Mouse (Mus musculus) cerebellum, postnatal 14 days (tissue): ENCODE measurements around the gene Lrrc1.

Experiments used
- DNase-seq, 2 experiments: peaks; one replicate each; pipeline ENCODE4 v3.0.0; 2021; ENCODE audit warnings: mixed read lengths in 2 of 2

Gene Lrrc1

DNA sequence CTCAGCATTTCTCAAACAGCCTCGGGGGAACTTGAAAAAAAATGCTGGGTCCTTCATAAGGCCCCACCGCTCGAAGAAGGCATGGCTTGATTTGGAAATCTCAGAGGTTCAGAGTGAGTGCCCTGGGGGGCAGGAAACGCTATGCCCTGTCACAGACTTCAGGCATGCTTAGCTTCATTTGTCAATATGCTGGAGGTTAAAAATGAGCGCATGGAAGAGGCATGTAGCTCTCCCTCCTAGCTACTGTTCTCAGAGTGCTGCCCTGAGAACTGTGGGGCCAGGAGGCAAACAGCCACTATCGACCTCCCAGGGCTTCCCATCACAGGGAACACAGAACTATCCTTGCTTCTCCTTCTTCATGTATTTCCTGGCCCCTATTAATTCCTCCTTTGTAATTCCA is 47.5 kb downstream of the Lrrc1 start:
- no peak for DNase-seq

DNA sequence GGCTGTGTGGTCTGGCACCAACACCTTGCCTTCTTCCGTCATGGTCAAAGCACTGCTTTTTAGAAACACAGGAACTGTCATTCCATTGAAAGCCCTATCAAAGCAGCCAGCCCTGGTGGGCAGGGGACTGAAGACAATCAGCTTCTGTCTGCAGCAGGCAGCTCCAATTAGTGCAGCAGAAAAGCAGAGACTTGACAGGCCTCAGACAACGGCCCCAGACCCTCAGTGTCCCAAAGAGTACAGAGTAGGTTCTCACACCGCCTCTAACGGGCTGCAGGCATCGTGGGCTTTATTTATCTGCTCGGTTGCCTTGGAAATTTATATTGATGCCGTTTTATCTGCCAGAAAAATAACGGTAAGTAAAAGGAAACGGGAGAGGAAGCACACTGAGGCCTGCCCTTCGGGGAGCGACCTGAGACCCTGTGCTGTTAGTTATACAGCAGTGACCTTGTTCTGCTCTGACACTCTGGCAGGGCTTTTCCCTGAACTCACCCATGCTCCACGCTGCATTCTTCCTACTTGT is 48.1 kb downstream of the Lrrc1 start:
- no peak for DNase-seq

- no peak for DNase-seq
These were observed 50.4 kb downstream of the Lrrc1 start for GRCm38 (mm10) chr9:77494307-77494706.

DNA sequence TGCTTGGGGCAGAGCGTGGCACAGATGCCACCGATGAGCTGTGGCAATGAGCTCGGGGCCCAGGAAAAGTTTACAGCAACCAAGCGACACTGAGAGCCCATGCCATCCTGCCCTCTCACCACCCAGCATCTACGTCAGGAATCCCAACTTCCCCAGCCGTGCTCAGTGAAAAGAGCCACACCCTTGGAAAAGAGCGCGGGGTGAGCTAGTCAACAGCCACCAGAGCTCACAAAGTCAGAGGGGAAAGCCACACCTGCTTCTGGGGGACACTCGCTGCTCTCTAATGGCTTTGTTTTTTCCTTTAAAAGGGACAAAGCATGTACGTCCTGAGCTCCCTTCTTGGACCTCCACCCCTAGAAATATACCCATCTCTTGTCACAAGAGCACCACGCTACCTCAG is 56.1 kb downstream of the Lrrc1 start:
- DNase-seq = no peak

DNA sequence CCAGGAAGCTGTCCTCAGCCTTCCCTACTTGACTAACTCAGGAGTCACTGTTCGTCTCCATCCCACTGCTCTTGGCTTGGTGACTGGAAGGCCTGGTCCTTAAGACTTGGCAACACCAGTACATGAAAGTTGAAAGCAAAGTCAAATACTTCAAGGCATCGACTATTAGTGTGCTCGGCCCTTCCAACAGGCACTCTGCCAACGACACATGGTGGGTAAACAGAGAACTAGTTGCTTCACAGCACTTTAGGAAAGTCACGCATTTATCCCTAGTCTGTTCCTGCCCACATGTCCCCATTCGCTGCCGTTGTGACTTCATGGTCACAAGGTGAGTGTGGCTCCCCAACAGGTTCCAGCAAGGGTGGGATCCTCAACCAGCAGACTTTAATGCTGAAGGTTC is 57.2 kb downstream of the Lrrc1 start:
- DNase-seq = no peak

DNA sequence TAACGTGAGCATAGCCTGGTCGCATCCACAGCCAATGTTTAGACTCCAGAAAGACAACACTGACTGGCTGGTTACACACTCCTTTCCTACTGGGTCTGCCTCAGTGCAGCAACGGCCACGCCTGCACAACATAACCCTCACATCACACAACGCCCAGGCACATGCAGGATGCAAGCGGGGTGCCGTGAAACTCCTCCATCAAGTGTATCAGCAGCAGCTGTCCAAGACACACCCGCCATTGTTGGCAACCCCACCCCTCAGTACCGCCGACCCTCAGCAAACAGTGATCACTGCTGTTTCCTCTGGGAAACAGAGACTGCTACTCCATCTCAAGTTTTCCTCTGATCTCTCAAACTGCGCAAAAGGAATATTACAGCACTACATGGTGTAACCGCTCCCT is 58.8 kb downstream of the Lrrc1 start:
- DNase-seq = no peak

DNA sequence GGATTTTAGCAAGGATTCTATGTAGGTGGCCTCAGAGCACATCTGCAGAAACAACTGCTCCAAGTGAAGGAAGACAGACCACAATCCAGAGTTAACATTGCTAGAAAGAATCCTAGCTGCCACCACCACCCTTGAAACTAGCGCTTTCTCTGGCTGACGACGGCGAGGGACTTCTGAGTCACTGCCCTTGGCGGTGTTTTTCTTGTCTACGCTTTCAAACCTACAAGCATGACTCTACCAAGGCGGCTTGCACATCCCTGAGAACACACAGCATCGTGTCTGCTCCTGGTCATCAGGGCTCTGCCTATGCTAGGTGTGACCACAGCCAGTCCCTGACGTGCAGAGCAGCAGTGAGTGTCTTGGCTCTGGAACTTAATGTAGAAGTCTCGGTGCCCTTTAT is 59.9 kb downstream of the Lrrc1 start:
- no peak for DNase-seq

DNA sequence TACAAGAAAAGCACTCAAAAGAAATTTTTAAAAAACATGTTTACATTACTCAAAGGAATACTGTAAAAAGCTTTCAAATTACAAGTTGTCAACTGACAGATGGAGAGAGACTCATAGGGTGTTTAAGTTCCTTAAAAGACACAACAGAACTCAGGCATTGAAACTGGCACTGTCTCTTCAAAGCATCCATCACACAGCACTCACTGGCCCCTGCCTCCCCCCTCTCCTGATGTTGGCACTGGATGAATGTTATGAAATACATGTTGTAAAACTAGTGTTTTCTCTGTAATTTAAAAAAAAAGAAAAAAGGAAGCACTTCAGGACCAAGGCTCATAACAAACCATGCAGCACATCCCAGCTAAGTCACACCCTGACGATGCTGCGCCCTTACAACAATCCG is 61.1 kb downstream of the Lrrc1 start:
- DNase-seq = no peak

DNA sequence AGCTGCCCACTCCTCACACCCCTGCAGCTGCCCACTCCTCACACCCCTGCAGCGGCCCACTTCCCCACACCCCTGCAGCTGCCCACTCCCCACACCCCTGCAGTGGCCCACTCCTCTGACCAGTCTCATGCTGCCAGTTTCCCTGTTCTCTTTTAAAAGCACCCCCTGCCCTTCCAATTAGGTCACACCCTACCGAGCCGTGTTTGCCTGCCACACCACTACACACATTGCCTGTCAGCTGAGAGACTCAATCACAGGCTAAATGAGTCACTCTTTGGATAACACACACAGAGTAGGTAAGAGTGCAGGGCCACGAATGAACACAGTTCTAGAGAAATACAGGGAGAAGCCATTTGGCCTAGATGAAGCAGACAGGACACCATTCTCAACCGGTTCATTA is 62.4 kb downstream of the Lrrc1 start:
- DNase-seq = no peak

- DNase-seq = peak in 1 of 2 experiments; percentile 26
These were observed 63.3 kb downstream of the Lrrc1 start for GRCm38 (mm10) chr9:77481380-77481779.

DNA sequence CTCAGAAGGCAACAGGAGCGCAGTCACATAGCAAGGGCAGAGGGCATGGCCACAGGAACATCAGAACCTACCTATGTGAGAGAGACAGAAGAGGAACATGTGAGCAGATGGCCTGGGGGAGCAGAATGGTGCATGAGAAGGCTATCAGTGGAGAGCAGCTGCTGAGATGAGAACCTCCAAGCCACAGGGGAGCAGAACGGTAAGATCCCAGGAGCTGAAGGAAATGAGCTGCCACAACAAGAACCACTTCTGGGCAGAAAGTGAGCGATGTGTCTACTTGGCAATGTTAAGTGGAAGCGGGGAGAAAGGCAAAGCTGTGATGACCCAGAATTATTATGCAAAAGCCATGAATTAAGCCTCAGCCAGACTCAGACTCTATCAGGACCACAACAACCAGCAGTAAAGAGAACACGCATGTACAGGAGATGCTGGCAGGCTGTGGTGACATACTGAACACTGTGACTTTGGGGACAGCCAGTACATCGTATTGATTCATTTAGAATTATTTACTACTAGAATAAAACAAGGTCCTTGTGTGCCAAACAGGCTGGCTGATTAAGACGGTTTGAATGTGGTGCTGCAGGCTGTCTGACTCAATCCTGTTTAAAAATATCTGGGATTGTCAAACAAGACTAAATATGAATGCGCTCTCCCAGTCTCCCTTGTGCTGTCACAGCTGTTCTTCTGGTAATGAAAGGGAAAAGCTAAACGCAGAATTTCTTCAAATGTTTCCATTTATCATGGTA is 63.9 kb downstream of the Lrrc1 start:
- DNase-seq = peak in 1 of 2 experiments; percentile 36

DNA sequence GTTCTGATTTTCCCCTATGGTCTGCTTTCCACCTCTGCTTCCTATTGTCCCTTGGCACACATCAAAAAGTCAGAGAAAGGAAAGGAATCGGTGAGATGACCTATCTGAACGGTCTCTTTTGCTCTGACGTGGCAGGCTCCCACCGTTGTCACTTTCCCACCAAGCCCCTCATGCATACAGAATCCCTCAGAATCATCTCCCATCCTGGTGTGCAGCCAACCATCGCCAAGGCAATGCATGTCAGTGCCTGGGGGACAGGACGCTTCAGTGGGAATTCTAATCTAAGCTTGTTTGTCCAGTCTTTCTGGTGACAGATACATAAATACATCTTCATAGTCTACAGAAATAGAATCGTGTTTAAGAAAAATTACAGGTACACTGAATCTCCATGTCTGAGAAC is 64.7 kb downstream of the Lrrc1 start:
- no peak for DNase-seq

GRCm38 (mm10) chr9:77478166-77478920 is 66.3 kb downstream of the Lrrc1 start:
- no peak for DNase-seq

GRCm38 (mm10) chr9:77474535-77474934 is 70.1 kb downstream of the Lrrc1 start:
- no peak for DNase-seq

- peak in 1 of 2 experiments; percentile 29 for DNase-seq
These were observed 72.1 kb downstream of the Lrrc1 start for GRCm38 (mm10) chr9:77472557-77472956.

- DNase-seq = peak; percentile 39 to 63
These were observed 72.9 kb downstream of the Lrrc1 start for GRCm38 (mm10) chr9:77471646-77472220.

DNA sequence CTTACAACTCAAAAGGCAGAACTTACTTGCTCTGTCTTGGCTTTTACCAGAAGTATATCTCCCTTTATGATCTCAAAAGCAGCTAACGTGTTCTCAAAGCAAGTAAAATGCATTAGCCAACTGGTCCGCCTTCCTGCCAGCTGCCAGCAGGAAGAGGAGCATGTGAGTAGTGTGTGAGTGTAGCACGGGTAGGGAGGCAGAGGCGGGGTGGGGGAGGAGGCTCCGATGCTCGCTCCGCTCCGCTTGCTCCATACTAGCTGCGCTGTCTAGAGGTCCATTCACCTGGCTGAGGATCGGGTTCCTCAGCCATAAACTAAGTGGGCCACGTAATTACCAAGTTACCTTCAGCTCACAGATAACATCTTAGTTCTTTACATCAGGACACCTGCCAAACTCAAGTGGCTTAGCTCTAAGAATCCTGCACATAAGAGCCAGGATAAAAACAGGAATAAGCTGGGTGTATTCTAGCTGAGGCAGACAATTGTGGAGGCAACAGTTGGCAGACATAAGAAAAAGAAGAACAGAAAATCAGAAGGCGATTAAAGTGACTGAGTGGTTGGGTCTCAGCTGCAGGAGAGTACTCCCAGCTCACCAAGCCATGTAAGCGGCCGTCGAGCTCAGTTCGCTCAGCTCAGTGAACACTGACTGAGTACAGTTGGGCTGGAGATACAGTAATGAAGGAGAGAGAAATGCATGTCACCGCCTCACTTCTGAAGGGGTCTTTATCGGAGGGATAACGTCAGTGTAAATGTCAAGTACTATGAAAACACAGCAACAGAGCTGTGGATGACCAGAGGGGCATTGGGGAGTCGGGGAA is 74.7 kb downstream of the Lrrc1 start:
- DNase-seq = peak; percentile 45 to 50

DNA sequence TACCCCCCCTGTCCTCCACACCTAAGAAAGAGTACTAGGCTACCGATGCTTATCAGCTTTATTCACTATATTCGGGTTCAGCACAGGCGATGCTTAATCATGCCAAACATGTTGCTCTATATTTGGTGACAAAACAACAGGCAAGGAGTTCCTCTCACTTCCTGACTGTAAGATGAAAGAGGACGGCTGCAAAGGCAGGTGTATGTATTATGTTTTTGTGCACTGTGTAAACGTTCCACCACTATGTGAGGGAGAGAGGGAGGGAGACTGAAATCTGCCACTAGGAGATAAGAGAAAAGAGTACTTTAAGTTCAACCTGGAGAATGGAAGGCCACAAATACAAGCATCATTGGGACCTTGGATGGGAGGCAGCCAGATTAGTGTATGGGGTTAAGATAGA is 77.7 kb downstream of the Lrrc1 start:
- DNase-seq = no peak

DNA sequence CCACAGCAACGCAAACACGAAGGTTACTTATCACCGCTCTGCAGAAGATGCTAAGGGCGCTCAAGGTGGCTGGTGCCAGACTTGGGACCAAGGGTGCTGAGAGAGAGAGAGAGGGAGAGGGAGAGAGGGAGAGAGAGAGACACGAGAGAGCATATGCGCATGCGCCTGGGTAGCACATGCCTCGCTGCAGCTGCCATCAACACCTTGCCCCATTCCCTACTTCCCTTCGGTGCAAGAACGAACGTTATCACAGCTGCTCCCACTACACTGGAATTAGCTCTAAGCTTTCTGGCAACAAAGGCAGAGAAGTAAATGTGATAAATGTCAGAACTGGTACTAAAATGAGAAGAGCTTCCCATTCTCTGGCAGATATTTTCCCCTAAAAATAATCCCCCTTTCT is 79.3 kb downstream of the Lrrc1 start:
- no peak for DNase-seq

DNA sequence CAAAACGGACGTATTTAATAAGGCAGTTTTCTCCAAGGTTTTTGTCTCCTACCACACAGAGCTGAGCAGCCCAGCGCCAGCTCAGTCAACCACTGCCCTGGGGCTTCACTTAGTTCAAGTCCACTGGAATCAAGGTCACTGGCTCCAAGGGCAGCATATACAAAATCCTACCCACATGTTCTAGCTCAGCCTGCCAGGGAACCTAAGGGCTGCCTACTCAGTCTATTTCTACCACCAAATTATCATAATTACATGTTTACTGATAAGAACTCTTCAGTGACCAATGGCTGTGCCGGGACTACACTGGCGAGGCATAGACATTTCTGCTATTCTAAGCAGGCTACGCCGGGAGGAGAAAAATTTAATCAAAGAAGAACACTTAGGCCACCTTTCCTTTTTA is 80.8 kb downstream of the Lrrc1 start:
- no peak for DNase-seq

GRCm38 (mm10) chr9:77463195-77463594 is 81.5 kb downstream of the Lrrc1 start:
- DNase-seq = no peak

GRCm38 (mm10) chr9:77461371-77461915 is 83.2 kb downstream of the Lrrc1 start:
- DNase-seq = no peak

- no peak for DNase-seq
These were observed 84.3 kb downstream of the Lrrc1 start for GRCm38 (mm10) chr9:77460408-77460807.
